Comparison of ENCODE assay signal across 8 mouse cellular contexts in the genomic region with DNA sequence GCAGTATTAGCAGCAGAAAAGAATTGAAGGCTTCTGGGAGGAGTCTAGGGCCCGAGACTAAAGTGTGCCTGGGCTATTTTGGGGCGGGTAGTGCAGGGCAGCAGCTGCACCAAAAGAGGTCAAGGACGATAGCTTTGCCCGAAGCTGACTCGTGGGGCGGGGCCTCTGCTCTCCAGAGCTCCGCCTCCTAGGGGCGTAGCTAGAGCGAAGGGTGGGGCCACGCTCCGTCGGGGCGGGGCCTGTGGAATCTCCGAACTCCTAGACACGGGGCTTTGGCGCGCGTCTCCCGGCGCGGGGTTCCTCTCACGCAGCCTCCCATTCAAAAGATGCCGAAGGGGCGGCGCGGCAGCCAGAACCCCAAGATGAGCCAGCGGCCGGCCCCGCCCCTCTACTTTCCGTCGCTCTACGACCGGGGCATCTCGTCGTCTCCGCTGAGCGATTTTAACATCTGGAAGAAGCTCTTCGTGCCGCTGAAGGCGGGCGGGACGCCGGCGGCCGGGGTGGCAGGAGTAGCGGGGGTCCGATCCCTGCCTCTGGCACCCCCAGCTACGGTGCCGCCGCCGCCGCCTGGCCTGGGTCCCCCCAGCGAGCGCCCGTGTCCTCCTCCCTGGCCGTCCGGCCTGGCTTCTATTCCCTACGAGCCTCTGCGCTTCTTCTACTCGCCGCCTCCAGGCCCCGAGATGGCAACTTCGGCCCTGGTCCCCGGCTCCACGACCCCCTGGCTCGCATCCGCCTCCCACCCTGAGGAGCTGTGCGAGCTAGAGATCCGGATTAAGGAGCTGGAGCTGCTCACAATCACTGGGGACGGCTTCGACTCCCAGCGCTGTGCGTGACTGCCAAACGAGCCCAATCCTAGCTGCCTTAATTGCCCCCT. TPM values are rescaled to one million over a fixed set of nuclear protein-coding genes. Genes with fewer than 3 reads are reported as not detected.
DNase-seq lines count a peak whose midpoint lies in the region; ATAC-seq lines count a peak whose summit lies in the region.

A gene (plus strand): TSS at position 265 of the 874 bp plus-strand sequence.

- ATAC-seq in hindbrain, embryonic 13.5 days (ENCODE audit: low FRiP score), result peak; percentile 95

- peaks cover 8% of the 10 kb centered on the region for H3K4me1 ChIP-seq in hindbrain, embryonic 13.5 days (replicated peaks)

- H3K27me3 ChIP-seq in hindbrain, embryonic 13.5 days, result peaks cover 28% of the 10 kb centered on the region

- DNase-seq in R1 (ENCODE audit: low read depth, low spot score), result peak; percentile 95
- DNase-seq in cerebellum, postnatal 14 days, result peak; percentile 89
- peak; percentile 72 to 82 for DNase-seq in frontal cortex, postnatal 14 days (ENCODE audit: low spot score in 2 of 2)
- peak; percentile 74 to 81 for DNase-seq in layer of hippocampus, postnatal 14 days (ENCODE audit: low spot score in 2 of 2)
- DNase-seq in lung, postnatal 10 days, result peak; percentile 93
- DNase-seq in ovary, postnatal 14 days (ENCODE audit: low spot score), result peak; percentile 80
- peak; percentile 67 to 78 for DNase-seq in thymus, postnatal 10 days (ENCODE audit: low spot score in 2 of 2)

- no peaks in the 10 kb centered on the region for H3K36me3 ChIP-seq in hindbrain, embryonic 13.5 days

- H3K9ac ChIP-seq in hindbrain, embryonic 13.5 days, result peak within 1 kb of the TSS; percentile 83

- peak within 1 kb of the TSS; percentile 69 for H3K4me3 ChIP-seq in hindbrain, embryonic 13.5 days

- no peak within 1 kb of the TSS for H3K27ac ChIP-seq in hindbrain, embryonic 13.5 days

- peak within 1 kb of the TSS; percentile 91 for H3K4me2 ChIP-seq in hindbrain, embryonic 13.5 days

- WGBS in hindbrain, embryonic 13.5 days, result under 1% methylated on average over 74 of the region's 74 CpGs

- H3K9me3 ChIP-seq in hindbrain, embryonic 13.5 days, result no peaks in the 10 kb centered on the region

RNA-seq across cellular contexts. Expression of the gene that starts here (rescaled TPM):
- polyA plus RNA-seq in hindbrain, embryonic 13.5 days (2015; fragmentation: Nextera tagmentation; extraction: Ambion mirVana), result not detected in 2 replicates
- not detected for total RNA-seq in layer of hippocampus, postnatal 14 days (2021)

Comparison
In these comparisons a context has a peak if more than half of its experiments do, and no peak if none do; other contexts are left out.
1. Peak in ATAC-seq, H3K4me3 ChIP-seq, H3K9ac ChIP-seq and H3K4me2 ChIP-seq in hindbrain, embryonic 13.5 days; RNA of the gene not detected or under 1 TPM.
2. Peak in DNase-seq in layer of hippocampus, postnatal 14 days; RNA of the gene not detected or under 1 TPM.